Mouse (Mus musculus) kidney, postnatal 25 days (tissue): ENCODE data around the gene Abcg8.

ENCODE experiments used
- DNase-seq, 2 experiments: peaks; one replicate each; pipeline ENCODE4 v3.0.0; 2021; ENCODE audit warnings: mixed read lengths in 2 of 2

Abcg8 gene

GRCm38 (mm10) chr17:84714930-84715329, 38.8 kb downstream of the Abcg8 start:
- DNase-seq: no peak

DNA sequence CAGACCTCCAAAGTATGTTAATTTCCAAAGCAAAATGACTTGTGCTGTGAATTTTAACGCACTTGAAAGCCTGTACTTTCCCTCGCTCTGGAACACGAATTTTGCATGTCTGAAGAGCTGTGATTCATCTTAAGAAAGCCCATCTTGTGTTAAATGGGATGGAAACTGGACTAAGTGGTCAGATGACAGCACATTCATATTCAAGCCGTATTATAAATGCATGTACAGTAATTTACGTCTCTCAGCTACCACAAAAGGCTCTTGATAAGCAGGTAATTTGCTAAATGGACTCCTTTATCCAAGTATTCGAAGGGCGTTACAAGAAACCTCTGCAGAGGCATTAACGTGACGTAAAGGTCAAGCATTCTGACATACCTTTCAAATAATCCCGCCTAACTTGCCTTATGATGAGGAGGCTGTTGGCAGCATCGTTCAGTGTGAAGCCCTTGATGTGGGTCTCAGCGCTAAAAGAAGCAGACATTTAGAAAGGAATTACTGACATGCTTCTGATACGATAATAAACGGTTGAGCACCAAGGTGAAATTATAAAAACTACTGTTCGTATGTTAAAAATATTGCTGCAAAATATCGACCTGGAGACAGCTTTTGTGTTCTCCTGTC, 40.3 kb downstream of the Abcg8 start:
- no peak for DNase-seq

- DNase-seq: no peak
Observed at GRCm38 (mm10) chr17:84717416-84717815, 41.3 kb downstream of the Abcg8 start.

GRCm38 (mm10) chr17:84719105-84719504, 43.0 kb downstream of the Abcg8 start:
- no peak for DNase-seq

DNA sequence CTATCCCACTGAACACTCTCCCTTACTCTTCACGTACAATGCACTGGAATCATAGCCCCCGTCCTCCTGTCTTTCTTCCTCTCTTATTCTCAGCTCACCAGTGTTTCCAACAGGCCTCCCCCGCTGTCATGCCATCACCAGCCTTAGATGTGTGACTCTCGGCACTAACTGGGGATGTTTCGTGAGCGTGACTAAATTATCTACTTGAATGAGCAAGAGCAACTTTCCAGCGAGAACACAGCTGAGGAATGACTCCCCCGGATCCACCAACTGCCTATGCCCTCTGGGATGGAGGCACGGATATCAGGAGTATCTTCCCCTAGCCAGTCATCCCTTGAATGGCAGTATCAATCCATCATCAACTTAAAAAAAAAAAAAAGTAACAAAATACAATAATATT, 47.9 kb downstream of the Abcg8 start:
- DNase-seq: no peak

GRCm38 (mm10) chr17:84725163-84725562, 49.1 kb downstream of the Abcg8 start:
- no peak for DNase-seq

GRCm38 (mm10) chr17:84728201-84728911, 52.3 kb downstream of the Abcg8 start:
- no peak for DNase-seq

GRCm38 (mm10) chr17:84729140-84729539, 53.0 kb downstream of the Abcg8 start:
- no peak for DNase-seq

GRCm38 (mm10) chr17:84731361-84731760, 55.3 kb downstream of the Abcg8 start:
- DNase-seq: no peak

DNA sequence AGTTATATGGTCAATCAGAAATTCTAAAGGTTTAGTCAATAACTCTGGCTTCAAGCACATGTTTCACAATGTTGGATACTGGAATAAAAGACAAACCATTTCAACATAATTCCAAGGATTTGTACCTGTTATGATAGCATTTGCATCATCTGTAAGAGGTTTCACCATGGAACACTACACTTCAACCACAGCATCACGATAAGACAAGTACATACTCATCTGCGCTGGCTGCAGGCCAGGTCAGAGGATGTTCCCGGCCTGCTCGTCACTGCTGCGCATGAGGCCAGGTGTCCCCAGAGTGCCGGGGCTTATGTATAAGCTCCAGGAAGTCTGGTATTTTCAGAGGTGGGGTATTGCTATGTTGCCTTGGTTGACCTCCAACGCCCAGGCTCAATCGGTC, 56.5 kb downstream of the Abcg8 start:
- no peak for DNase-seq

DNA sequence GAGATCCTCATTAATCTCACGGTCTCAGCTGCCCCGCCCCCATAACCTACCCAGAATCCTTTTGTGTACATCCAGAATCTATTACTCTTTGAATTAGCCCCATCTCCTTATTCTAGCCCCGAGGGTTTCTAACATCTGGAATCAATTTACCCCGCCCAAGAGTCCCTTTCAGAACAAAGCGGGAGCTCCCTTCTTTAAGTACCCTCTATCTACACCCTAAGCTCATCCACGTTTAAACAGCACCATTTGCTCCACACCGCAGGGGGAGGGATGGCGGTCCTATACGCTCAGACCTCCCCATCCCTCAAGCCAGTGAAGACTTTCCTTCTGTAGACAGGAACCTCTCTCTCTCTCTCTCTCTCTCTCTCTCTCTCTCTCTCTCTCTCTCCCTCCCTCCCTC, 60.6 kb downstream of the Abcg8 start:
- DNase-seq: no peak

DNA sequence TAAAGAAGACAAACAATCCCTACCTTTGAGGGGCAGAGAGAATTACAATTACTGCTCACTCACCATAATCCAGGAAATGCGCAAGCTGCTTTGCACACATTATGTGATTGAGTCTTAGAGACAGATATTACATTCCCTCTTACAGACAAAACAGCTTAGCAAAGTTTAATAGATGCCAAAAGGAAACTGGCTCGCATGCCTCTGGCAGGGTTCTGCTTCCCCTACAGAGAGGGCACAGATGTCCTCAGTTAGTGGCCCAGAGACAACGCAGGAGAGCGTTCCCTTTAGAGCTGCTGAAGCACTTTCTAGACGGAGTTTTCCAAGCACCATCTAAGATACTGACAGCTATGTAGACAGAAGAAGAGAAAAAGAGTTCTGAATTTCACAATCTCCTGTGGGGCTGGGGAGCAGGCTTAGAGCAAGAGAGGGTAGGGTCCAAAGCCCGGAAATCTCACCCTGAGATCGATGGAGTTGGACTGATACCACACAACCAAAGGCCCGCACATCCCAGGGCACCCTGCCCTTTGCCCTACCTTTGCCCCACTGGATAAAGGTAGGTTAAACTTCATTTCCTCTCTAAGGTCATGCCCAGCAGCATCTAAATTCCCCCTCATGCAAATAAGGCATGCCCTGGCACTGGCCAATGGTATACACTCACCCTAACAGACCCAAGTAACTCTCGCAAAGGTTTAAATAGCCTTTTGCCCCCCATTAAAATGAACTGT, 62.1 kb downstream of the Abcg8 start:
- no peak for DNase-seq

DNA sequence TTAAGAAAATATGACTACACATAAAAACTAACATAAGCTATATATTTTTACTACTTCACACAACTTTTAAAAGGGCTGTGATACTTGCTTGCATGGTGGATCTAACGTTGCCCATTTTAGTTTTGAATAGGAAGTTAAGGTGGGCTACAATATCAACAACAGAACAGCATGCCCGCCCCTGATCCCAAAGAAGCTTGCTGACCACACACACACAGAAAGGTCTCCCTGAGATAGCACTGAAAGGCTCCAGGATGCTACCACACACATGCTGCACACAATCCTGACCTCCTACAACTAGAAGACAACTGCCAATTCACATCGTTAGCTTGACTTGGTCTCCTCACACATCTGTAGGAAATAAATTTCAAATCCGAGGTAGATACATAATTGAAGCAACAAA, 68.2 kb downstream of the Abcg8 start:
- DNase-seq: no peak

DNA sequence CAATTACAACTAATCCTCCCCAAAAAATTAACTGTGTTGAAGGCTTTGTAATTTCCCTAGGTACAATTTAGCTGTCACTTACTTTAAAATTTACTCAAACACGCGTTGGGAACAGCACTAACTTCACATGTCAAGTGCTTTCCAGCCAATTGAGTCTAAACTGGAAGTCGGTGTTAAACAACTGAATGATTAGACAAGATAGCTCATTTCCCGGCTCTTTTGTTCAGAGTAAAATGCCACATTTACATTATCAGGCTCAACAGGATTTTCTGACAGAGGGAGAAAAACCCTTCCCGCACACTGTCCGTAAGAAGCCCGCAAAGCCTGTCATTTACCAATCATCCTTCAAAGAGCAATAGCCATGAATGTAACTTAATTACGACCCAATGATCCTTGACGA, 68.9 kb downstream of the Abcg8 start:
- no peak for DNase-seq

DNA sequence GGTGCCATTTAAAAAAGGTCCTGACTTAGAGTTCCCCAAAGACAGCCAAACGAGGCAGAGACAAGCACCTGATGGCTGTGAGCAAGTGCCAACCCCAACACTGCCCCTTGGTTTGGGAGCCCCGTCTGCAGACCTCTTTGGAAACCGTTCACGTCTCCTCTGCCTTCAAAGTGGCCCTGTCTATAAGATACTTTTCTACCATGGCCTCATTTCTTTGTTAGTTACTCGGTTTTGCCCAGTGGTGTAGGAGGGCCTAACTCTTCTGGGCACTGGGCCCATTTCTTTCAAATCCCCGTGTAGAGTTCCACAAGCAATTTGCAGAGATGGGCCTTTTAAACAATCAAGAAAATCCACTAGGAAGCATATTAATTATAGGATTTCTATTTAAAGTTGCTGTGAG, 71.1 kb downstream of the Abcg8 start:
- no peak for DNase-seq

- no peak for DNase-seq
Observed at GRCm38 (mm10) chr17:84748152-84748682, 72.1 kb downstream of the Abcg8 start.

DNA sequence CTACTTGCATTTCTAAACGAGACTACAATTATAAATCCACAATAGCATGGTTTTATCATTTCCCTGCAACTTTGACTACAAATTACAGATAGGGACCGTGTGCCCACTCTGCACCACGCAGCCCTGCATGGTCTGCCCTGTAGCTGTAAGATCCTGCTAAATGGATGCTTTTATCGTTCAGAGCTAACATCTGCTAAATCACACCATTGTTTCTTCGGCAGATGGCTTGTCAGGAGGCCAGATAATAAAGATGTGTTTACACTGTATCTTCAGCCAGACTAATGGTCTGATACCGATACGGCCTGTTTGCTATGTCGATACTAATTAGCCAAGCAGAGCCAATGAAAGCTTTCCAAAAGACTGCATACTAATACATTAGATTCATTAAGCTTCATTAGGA, 73.2 kb downstream of the Abcg8 start:
- no peak for DNase-seq
